Mouse (Mus musculus) bone marrow macrophage, adult 2 months (primary cell): Measurements from ENCODE around the gene Hsd11b2. TPM values are rescaled to one million over a fixed set of nuclear protein-coding genes. Genes with fewer than 3 reads are reported as not detected.

Experiments used
- H3K27ac ChIP-seq: 2 replicates; pipeline ENCODE4 v1.5.1; 2012; ENCODE audit warnings: low read depth, low read length; ENCODE audit not compliant: insufficient read depth
- H3K4me1 ChIP-seq: 2 replicates; pipeline ENCODE4 v1.6.1; 2012; ENCODE audit warnings: low read length; ENCODE audit not compliant: control insufficient read depth, insufficient read depth
- H3K4me3 ChIP-seq: 2 replicates; pipeline ENCODE4 v1.5.1; 2012; ENCODE audit warnings: mild to moderate bottlenecking, low read length, moderate library complexity; ENCODE audit not compliant: insufficient read depth
- CTCF ChIP-seq: IDR thresholded peaks from 2 replicates; pipeline ENCODE4 v1.5.1; 2012; ENCODE audit warnings: low read depth, mild to moderate bottlenecking, low read length, moderate library complexity
- POLR2A ChIP-seq: IDR thresholded peaks from 2 replicates; pipeline ENCODE4 v1.6.1; 2012; ENCODE audit warnings: mild to moderate bottlenecking, low read depth, low read length, borderline replicate concordance
- polyA plus RNA-seq: library from polyadenylated mRNA; stranded (reverse); fragments of >200 nt; gene quantifications from 2 replicates; pipeline ENCODE4 v1.2.4, GENCODE M21; 2012; ENCODE audit not compliant: missing spikeins, insufficient read depth, insufficient read length

Gene Hsd11b2
- polyA plus RNA-seq, 1 experiment, result not detected

GRCm38 (mm10) chr8:105566703-105567595 is 48.4 kb downstream of the Hsd11b2 start:
- Histone ChIP-seq H3K27ac (peak overlapping the region; percentile 43; the same call in 1 of the 2 replicates), H3K4me1 (peaks cover 28% of the 10 kb centered on the region), H3K4me3 (peak overlapping the region; percentile 62)
- TF ChIP-seq POLR2A (no peak), CTCF (no peak)

GRCm38 (mm10) chr8:105571810-105572209 is 53.3 kb downstream of the Hsd11b2 start:
- no peak overlapping the region for H3K27ac ChIP-seq
- peaks cover 24% of the 10 kb centered on the region for H3K4me1 ChIP-seq
- no peak for TF ChIP-seq POLR2A
- no peak for TF ChIP-seq CTCF
- H3K4me3 ChIP-seq, result no peak overlapping the region

GRCm38 (mm10) chr8:105573427-105573826 is 54.9 kb downstream of the Hsd11b2 start:
- H3K27ac ChIP-seq, result peak overlapping the region; percentile 25
- H3K4me1 ChIP-seq, result peaks cover 20% of the 10 kb centered on the region
- TF ChIP-seq CTCF (no peak), POLR2A (no peak)
- no peak overlapping the region for H3K4me3 ChIP-seq

Other genes starting within 250 kb of the Hsd11b2 start
- gene Hsf4, start 249.0 kb upstream of the Hsd11b2 start, polyA plus RNA-seq, result 4.7 and 5.0 TPM in 2 replicates
- gene Nol3, start 242.6 kb upstream of the Hsd11b2 start, polyA plus RNA-seq, result 0.23 TPM in 1 of 2 replicates, not detected in the other
- gene 4931428F04Rik, start 228.9 kb upstream of the Hsd11b2 start, polyA plus RNA-seq, result 0.67 and 1.3 TPM in 2 replicates
- 0.95 and 1.1 TPM in 2 replicates for gene Exoc3l, start 222.7 kb upstream of the Hsd11b2 start, polyA plus RNA-seq
- 40.6 and 47.6 TPM in 2 replicates for gene E2f4, start 221.1 kb upstream of the Hsd11b2 start, polyA plus RNA-seq
- 1.5 and 2.6 TPM in 2 replicates for gene Elmo3, start 213.2 kb upstream of the Hsd11b2 start, polyA plus RNA-seq
- gene Lrrc29, start 192.5 kb upstream of the Hsd11b2 start, polyA plus RNA-seq, result 3.1 and 3.2 TPM in 2 replicates
- 51.2 and 56.6 TPM in 2 replicates for gene Tmem208, start 192.4 kb upstream of the Hsd11b2 start, polyA plus RNA-seq
- 16.5 and 18.0 TPM in 2 replicates for gene Fhod1, start 170.8 kb upstream of the Hsd11b2 start, polyA plus RNA-seq
- gene Slc9a5, start 169.9 kb upstream of the Hsd11b2 start, polyA plus RNA-seq, result 4.9 and 5.0 TPM in 2 replicates
- gene Plekhg4, start 145.5 kb upstream of the Hsd11b2 start, polyA plus RNA-seq, result 0.24 TPM in 1 of 2 replicates, not detected in the other
- not detected in 2 replicates for gene Kctd19, start 105.3 kb upstream of the Hsd11b2 start, polyA plus RNA-seq
- gene Lrrc36, start 105.2 kb upstream of the Hsd11b2 start, polyA plus RNA-seq, result not detected in 2 replicates
- 1.2 and 1.6 TPM in 2 replicates for gene Tppp3, start 47.2 kb upstream of the Hsd11b2 start, polyA plus RNA-seq
- 16.0 and 16.3 TPM in 2 replicates for gene Zdhhc1, start 21.9 kb upstream of the Hsd11b2 start, polyA plus RNA-seq
- gene Atp6v0d1, start 47.3 kb downstream of the Hsd11b2 start, polyA plus RNA-seq, result 177 and 186 TPM in 2 replicates
- 15.5 and 17.9 TPM in 2 replicates for gene Ripor1, start 86.5 kb downstream of the Hsd11b2 start, polyA plus RNA-seq
- gene Ctcf, start 117.8 kb downstream of the Hsd11b2 start, polyA plus RNA-seq, result 60.3 and 61.3 TPM in 2 replicates
- not detected in 2 replicates for gene Agrp, start 118.6 kb downstream of the Hsd11b2 start, polyA plus RNA-seq
- gene Carmil2, start 167.5 kb downstream of the Hsd11b2 start, polyA plus RNA-seq, result 0.32 TPM in 1 of 2 replicates, not detected in the other
- 37.9 and 41.6 TPM in 2 replicates for gene Acd, start 182.3 kb downstream of the Hsd11b2 start, polyA plus RNA-seq
- 9.4 and 11.2 TPM in 2 replicates for gene Pard6a, start 182.4 kb downstream of the Hsd11b2 start, polyA plus RNA-seq
- not detected in 2 replicates for gene 4933405L10Rik, start 188.9 kb downstream of the Hsd11b2 start, polyA plus RNA-seq
- 5.3 and 9.1 TPM in 2 replicates for gene Enkd1, start 189.5 kb downstream of the Hsd11b2 start, polyA plus RNA-seq
- gene Gfod2, start 239.9 kb downstream of the Hsd11b2 start, polyA plus RNA-seq, result 0.75 and 1.4 TPM in 2 replicates